Mouse (Mus musculus) heart, postnatal 0 days (tissue): ENCODE data around the gene Gpm6b. TPM values are rescaled to one million over a fixed set of nuclear protein-coding genes. Genes with fewer than 3 reads are reported as not detected.
A peak's percentile ranks its signal among the peaks of the same experiment; 100 is the strongest.

Experiments
- ATAC-seq: fragments of 200-750 bp; cut with Nextera tagmentation; 2 replicates; pipeline ENCODE4 v1.8.0; 2017; ENCODE audit warnings: low read depth, moderate number of reproducible peaks, moderate library complexity; ENCODE audit not compliant: insufficient read depth
- DNase-seq: peaks from one replicate; pipeline ENCODE4 v3.0.0-alpha.2; 2016; ENCODE audit warnings: low spot score
- H3K27ac ChIP-seq: fragments of 300-500 bp; sonication (generic); 2 replicates; pipeline ENCODE4 v1.5.1; 2014; ENCODE audit warnings: low read depth, mild to moderate bottlenecking
- H3K27me3 ChIP-seq: fragments of 300-500 bp; sonication (generic); 2 replicates; pipeline ENCODE4 v1.6.1; 2014; ENCODE audit warnings: low read length, mixed read lengths; ENCODE audit not compliant: control insufficient read depth, insufficient read depth
- H3K36me3 ChIP-seq: fragments of 300-500 bp; sonication (generic); replicated peaks from 2 replicates; pipeline ENCODE4 v1.6.1; 2014; ENCODE audit warnings: low read length, mixed read lengths; ENCODE audit not compliant: control insufficient read depth, insufficient read depth
- H3K4me1 ChIP-seq: fragments of 300-500 bp; sonication (generic); 2 replicates; pipeline ENCODE4 v1.6.1; 2014; ENCODE audit warnings: antibody characterized with exemption; ENCODE audit not compliant: control insufficient read depth, insufficient read depth
- H3K4me2 ChIP-seq: fragments of 300-500 bp; sonication (generic); 2 replicates; pipeline ENCODE4 v1.6.1; 2014; ENCODE audit warnings: low read depth, mild to moderate bottlenecking, low read length, moderate library complexity
- H3K4me3 ChIP-seq: fragments of 300-500 bp; sonication (generic); 2 replicates; pipeline ENCODE4 v1.5.1; 2014; ENCODE audit warnings: low read depth, low read length
- H3K9ac ChIP-seq: fragments of 300-500 bp; sonication (generic); replicated peaks from 2 replicates; pipeline ENCODE4 v1.6.1; 2014; ENCODE audit warnings: low read depth, low read length, mixed read lengths
- H3K9me3 ChIP-seq: fragments of 300-500 bp; sonication (generic); replicated peaks from 2 replicates; pipeline ENCODE4 v1.6.1; 2016; ENCODE audit warnings: low read length; ENCODE audit not compliant: control insufficient read depth
- CTCF ChIP-seq: IDR thresholded peaks from 2 replicates; pipeline ENCODE4 v1.5.1; 2016; ENCODE audit warnings: antibody characterized with exemption, control low read depth, low read depth
- EP300 ChIP-seq: IDR thresholded peaks from 2 replicates; pipeline ENCODE4 v1.6.1; 2016; ENCODE audit warnings: antibody characterized with exemption, low read depth
- WGBS: fragments of 180-500 bp; shearing (Covaris S2); extraction: QIAGEN DNeasy Blood & Tissue Kit; methylation state at CpG from one replicate; pipeline ENCODE4 v1.1.7; 2014; 5-methylcytosine and 5-hydroxymethylcytosine counted together
- polyA plus RNA-seq: library from polyadenylated mRNA; unstranded; fragments of >200 nt; fragmentation: Nextera tagmentation; extraction: Ambion mirVana; gene quantifications from 2 replicates; pipeline ENCODE4 v1.2.1, GENCODE M21; 2015
- total RNA-seq: library from RNA; depleted of rRNA; stranded (reverse); fragments of >200 nt; gene quantifications from 2 replicates; pipeline ENCODE4 v1.2.3, GENCODE M21; 2014; ENCODE audit warnings: low replicate concordance

The Gpm6b gene
- total and polyA plus RNA-seq, 2 experiments from 2014 or later: 3.9 to 13.0 TPM

DNA sequence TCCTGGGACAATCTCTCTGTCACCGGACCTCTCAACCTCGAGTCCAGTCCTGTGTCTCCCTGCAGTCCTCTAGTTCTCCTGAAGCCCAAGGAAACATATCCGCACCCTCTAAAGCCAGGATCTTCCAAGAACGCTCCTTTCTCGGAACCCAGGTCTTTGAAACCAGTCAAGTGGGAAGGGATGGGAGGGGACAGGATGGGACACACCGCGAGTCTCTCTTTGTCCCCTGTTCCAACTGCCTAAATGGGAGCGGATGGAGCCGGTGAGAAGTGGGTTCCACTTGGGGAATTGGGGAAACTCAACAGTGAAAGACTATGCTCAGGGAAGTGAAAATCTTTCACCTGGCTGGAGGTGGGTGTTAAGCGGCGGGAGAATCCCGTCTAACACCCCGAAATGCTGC lies 809 bp downstream of the Gpm6b start:
- H3K9ac ChIP-seq: 0 out of 2 replicates have a peak overlapping the region, but pooled peaks have one; percentile 20
- DNase-seq (no peak), ATAC-seq (no peak)
- H3K4me3 ChIP-seq: peak overlapping the region; percentile 52
- no peak for TF ChIP-seq CTCF
- TF ChIP-seq EP300: no peak
- no peaks in the 10 kb centered on the region for H3K36me3 ChIP-seq
- H3K4me2 ChIP-seq: peak overlapping the region; percentile 81
- H3K4me1 ChIP-seq: no peaks in the 10 kb centered on the region
- no peaks in the 10 kb centered on the region for H3K27me3 ChIP-seq
- WGBS: 22% methylated on average over 13 of the region's 13 CpGs
- no peak overlapping the region for H3K27ac ChIP-seq
- H3K9me3 ChIP-seq: no peaks in the 10 kb centered on the region

DNA sequence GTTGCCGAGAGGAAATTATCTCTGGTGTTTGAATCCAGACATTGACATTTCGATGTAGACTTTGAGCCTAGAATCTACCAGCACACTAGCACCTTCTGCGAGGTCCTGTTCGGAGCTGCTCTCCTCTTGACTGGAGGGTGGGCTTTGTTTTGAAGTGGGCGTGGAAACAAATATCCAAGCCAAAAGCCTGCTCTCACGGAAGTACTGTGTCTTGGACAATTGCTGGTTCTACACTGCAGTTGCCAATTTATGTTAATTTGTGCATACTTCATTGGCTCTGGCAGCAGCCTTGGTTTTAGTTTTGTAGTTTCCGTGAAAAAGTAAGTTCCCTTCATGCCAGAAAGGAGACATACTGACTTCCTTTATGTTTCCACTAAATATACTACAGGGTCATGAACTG lies 2.0 kb downstream of the Gpm6b start:
- DNase-seq: no peak
- H3K27me3 ChIP-seq: no peaks in the 10 kb centered on the region
- TF ChIP-seq EP300: no peak
- no peak for TF ChIP-seq CTCF
- no peak overlapping the region for H3K4me2 ChIP-seq
- H3K27ac ChIP-seq: no peak overlapping the region
- H3K4me1 ChIP-seq: no peaks in the 10 kb centered on the region
- no peak overlapping the region for H3K4me3 ChIP-seq
- no peaks in the 10 kb centered on the region for H3K36me3 ChIP-seq
- WGBS: 68% methylated on average over 7 of the region's 7 CpGs
- ATAC-seq: no peak
- no peak overlapping the region for H3K9ac ChIP-seq
- H3K9me3 ChIP-seq: no peaks in the 10 kb centered on the region

DNA sequence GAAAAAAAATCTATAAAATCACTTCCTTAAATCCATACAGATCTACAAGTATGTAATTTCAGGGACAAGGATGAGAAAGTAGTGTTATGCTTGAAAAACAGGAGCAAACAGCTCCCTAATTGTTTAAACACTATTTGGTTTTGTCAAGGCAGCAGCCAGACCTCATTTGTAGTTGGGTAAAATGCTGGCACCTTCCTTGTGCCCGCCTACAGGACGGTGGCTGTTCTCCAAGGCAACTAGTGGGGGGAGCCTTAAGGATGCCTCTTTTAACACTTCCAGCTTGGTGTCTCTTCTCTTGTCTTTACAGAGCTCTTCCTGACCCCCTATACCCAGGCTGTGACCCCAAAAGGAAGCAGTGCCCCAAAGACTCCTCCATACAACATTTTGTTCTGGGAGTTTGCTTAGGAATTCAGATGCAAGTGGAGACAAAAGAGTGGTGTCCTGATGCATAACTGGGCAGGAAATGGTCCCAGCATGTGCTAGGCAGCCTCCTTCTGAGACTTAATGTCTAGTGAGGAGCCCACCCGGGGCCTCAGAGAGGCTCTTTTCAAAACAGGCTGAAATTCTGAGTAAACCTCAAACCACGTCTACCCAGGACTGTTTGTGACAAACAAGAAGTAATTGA lies 4.7 kb downstream of the Gpm6b start:
- 54% methylated on average over 4 of the region's 4 CpGs for WGBS
- no peak for ATAC-seq
- H3K4me1 ChIP-seq: no peaks in the 10 kb centered on the region
- TF ChIP-seq EP300 (no peak), CTCF (no peak)
- H3K27me3 ChIP-seq: no peaks in the 10 kb centered on the region
- no peak for DNase-seq
- no peaks in the 10 kb centered on the region for H3K9me3 ChIP-seq
- H3K27ac ChIP-seq: no peak overlapping the region
- H3K4me3 ChIP-seq: no peak overlapping the region
- no peak overlapping the region for H3K9ac ChIP-seq
- H3K36me3 ChIP-seq: no peaks in the 10 kb centered on the region
- H3K4me2 ChIP-seq: no peak overlapping the region

DNA sequence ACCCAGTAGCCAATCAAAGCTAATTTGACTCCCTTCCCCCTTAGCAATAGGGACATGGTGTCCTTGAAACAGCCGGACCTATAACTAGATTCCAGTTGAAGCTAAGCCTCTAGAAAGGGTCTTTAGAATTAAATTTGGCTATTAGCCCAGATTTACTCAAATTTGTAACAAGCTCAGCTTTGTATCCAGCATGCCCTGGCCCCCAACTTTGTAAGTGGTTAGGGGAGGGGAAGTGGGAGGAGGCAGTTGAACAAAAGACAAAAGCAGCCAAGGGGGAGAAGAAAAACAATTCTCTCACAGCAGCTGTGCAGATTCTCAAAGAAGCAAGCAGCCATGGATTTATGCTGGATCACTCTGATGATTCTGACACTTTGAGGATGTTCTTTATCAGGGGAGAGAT lies 32.8 kb downstream of the Gpm6b start:
- Histone ChIP-seq H3K9ac (no peak overlapping the region), H3K9me3 (no peaks in the 10 kb centered on the region), H3K36me3 (no peaks in the 10 kb centered on the region), H3K27me3 (no peaks in the 10 kb centered on the region), H3K4me2 (no peak overlapping the region), H3K4me3 (no peak overlapping the region), H3K27ac (no peak overlapping the region), H3K4me1 (no peaks in the 10 kb centered on the region)
- ATAC-seq (no peak), DNase-seq (no peak)
- 25% methylated on average over 1 of the region's 1 CpGs for WGBS
- TF ChIP-seq EP300 (no peak), CTCF (no peak)

DNA sequence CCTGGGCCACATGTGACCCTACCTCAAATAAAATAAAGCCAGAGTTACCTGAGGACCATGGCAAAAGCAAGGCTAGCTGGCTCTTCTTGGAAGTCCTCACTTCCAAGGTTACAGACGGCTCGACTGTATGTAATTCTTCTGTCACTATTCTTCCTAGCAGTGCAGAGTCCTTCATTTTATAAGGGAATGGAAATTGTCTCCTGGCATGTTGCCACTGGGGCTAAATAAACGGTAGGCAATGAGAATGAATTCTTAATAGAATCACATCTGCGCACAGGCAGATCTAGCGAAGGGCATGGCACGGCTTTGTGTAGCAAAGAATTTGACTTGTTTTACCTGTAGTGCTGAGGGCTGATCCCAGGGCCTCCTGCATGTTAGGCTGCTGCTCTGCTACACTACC lies 33.9 kb downstream of the Gpm6b start:
- H3K9ac ChIP-seq: no peak overlapping the region
- no peak overlapping the region for H3K27ac ChIP-seq
- H3K36me3 ChIP-seq: no peaks in the 10 kb centered on the region
- ATAC-seq: no peak
- H3K4me3 ChIP-seq: no peak overlapping the region
- no peak for DNase-seq
- no peaks in the 10 kb centered on the region for H3K4me1 ChIP-seq
- no peak overlapping the region for H3K4me2 ChIP-seq
- WGBS: 81% methylated on average over 6 of the region's 6 CpGs
- no peak for TF ChIP-seq CTCF
- no peaks in the 10 kb centered on the region for H3K27me3 ChIP-seq
- no peaks in the 10 kb centered on the region for H3K9me3 ChIP-seq

DNA sequence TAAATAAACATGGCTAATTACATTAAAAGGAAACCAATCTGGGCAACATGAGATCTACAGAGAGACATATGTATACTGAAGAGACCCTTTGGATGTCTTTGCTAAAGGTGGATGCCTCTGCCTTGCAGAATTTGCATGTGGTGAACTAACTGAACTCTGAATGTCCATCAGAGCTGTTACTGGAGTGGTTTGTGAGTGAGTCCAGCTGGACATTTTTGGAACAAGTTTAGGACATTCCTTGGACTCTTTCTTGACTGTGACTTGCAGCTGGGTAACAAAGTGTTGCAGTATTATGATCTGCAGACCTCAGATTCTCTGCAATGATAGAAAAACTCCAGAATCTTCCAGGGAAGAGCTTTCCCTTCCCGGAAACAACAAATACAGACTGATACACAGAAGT lies 41.1 kb downstream of the Gpm6b start:
- no peak for DNase-seq
- H3K9me3 ChIP-seq: no peaks in the 10 kb centered on the region
- no peaks in the 10 kb centered on the region for H3K36me3 ChIP-seq
- 74% methylated on average over 1 of the region's 1 CpGs for WGBS
- no peak overlapping the region for H3K9ac ChIP-seq
- no peak for TF ChIP-seq EP300
- ATAC-seq: no peak
- no peak overlapping the region for H3K27ac ChIP-seq
- H3K4me1 ChIP-seq: no peaks in the 10 kb centered on the region
- no peaks in the 10 kb centered on the region for H3K27me3 ChIP-seq
- H3K4me2 ChIP-seq: no peak overlapping the region
- H3K4me3 ChIP-seq: no peak overlapping the region
